Mouse (Mus musculus) intestine, embryonic 16.5 days (tissue): ENCODE measurements around the gene Rhox10. TPM values are rescaled to one million over a fixed set of nuclear protein-coding genes. Genes with fewer than 3 reads are reported as not detected.

Experiments
- polyA plus RNA-seq: library from polyadenylated mRNA; unstranded; fragments of >200 nt; fragmentation: Nextera tagmentation; extraction: Ambion mirVana; gene quantifications from 2 replicates; pipeline ENCODE4 v1.2.1, GENCODE M21; 2015

Rhox10 gene
- polyA plus RNA-seq, 1 experiment from 2014 or later: not detected

Other genes with a start within 250 kb of the Rhox10 start
- gene Rhox6, start 239.6 kb upstream of the Rhox10 start, polyA plus RNA-seq: not detected in 2 replicates
- not detected in 2 replicates for gene Rhox7a, start 234.8 kb upstream of the Rhox10 start, polyA plus RNA-seq
- gene Rhox8, start 187.5 kb upstream of the Rhox10 start, polyA plus RNA-seq: not detected in 2 replicates
- gene Rhox7b, start 169.2 kb upstream of the Rhox10 start, polyA plus RNA-seq: not detected in 2 replicates
- not detected in 2 replicates for gene Rhox9, start 164.7 kb upstream of the Rhox10 start, polyA plus RNA-seq
- gene Btg1-ps1, start 47.7 kb upstream of the Rhox10 start, polyA plus RNA-seq: not detected in 2 replicates
- not detected in 2 replicates for gene Btg1-ps2, start 23.4 kb upstream of the Rhox10 start, polyA plus RNA-seq
- gene Rhox11, start 18.7 kb downstream of the Rhox10 start, polyA plus RNA-seq: not detected in 2 replicates
- gene Rhox12, start 44.4 kb downstream of the Rhox10 start, polyA plus RNA-seq: not detected in 2 replicates
- not detected in 2 replicates for gene Rhox13, start 54.7 kb downstream of the Rhox10 start, polyA plus RNA-seq
- 2.7 and 3.1 TPM in 2 replicates for gene Zbtb33, start 123.3 kb downstream of the Rhox10 start, polyA plus RNA-seq
- gene Tmem255a, start 186.0 kb downstream of the Rhox10 start, polyA plus RNA-seq: 27.1 and 27.9 TPM in 2 replicates
- gene Atp1b4, start 249.7 kb downstream of the Rhox10 start, polyA plus RNA-seq: 0.07 and 0.21 TPM in 2 replicates